Mouse (Mus musculus) megakaryocyte, embryonic 14.5 days (primary cell): ENCODE measurements around the gene BC051142.

Source experiments
- FLI1 ChIP-seq: IDR thresholded peaks from 2 replicates; pipeline ENCODE4 v1.6.1; 2012; ENCODE audit warnings: low read length, inconsistent platforms, mixed read lengths
- GATA1 ChIP-seq: IDR thresholded peaks from 3 replicates; pipeline ENCODE4 v1.6.1; 2012; ENCODE audit warnings: mixed read lengths, low read length, inconsistent platforms, borderline replicate concordance

- TF ChIP-seq GATA1 (no peak), FLI1 (no peak)
These were observed 21.4 kb downstream of the BC051142 start for GRCm38 (mm10) chr17:34420014-34420413.
